Mouse (Mus musculus) forelimb bud, embryonic 11.5 days (tissue): ENCODE data around the gene AC131692.1.

Source experiments
- DNase-seq: peaks from one replicate; pipeline ENCODE4 v3.0.0-alpha.2; 2012; ENCODE audit warnings: low read depth, low spot score

The AC131692.1 gene

DNA sequence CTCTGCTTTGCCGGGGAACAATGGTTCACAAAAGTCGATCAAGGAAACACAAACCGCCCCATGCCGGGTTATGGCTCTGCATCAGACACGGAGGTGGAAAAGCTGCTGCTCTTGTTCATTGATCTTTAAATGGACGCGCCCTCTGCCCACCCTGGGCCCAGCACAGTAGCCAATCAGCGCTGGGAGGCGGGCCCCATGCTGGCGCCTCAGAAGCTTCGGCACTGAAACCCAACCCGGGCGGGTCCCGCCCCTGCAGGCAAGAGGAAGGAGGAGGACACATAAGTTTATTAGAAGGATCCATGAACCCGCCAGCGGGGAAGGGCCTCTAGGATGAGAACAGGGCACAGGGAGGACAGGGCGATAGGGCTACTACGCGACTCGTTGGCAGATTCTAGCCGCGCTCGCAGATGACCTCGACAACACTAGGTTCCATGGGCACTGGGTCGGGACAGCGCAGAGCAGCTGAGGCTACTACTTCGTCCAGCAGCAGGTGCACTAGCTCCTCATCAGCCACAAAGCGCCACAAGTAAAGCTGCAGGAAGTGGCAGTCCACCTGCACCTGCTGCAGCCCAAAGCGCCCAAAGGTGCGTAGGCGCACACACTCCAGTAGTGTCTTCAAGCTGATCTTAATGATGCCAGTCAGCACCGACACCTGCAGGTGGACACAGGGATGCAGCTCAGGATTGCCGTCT is 26.3 kb upstream of the AC131692.1 start, which contains the start of gene Tm7sf2:
TSS of gene Tm7sf2 (minus strand) at position 650 of the 692 bp plus-strand sequence.
- peak; percentile 86 for DNase-seq

GRCm38 (mm10) chr19:6068951-6069350 is 25.3 kb upstream of the AC131692.1 start:
- no peak for DNase-seq

- DNase-seq, result no peak
Observed at GRCm38 (mm10) chr19:6069851-6070250, 24.4 kb upstream of the AC131692.1 start.

GRCm38 (mm10) chr19:6070571-6071250 is 23.5 kb upstream of the AC131692.1 start:
- DNase-seq, result no peak

GRCm38 (mm10) chr19:6071261-6071660 is 23.0 kb upstream of the AC131692.1 start:
- DNase-seq, result no peak

GRCm38 (mm10) chr19:6073889-6074288 is 20.3 kb upstream of the AC131692.1 start:
- DNase-seq, result no peak

- DNase-seq, result peak; percentile 87
Observed at GRCm38 (mm10) chr19:6076564-6077393, 17.4 kb upstream of the AC131692.1 start, which contains the start of gene Vps51. Vps51 (minus strand) TSS chr19:6077231.

DNA sequence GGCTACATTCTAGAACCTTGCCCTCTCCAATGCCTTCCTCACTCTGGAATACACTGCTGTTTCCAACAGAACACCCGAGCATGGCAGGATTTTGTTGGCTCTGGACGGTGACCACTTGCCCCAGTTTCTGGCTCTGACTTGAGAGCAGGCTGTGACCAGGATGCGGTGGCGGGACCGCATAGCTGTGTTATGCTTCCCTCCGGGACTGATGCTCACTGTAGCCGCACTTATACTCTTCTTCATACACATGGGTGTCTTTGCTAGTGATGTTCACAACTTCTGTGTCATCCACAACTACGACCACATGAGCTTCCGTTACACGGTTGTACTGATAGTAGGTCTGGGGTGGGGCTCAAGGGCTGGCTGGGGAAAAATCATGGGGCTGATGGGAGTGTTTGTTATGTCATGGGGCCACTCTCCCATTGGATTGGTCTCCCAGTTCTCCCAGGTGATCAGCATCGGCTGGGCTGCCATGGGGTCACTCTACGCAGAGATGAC is 14.2 kb upstream of the AC131692.1 start, which contains the start of gene Tmem262:
TSS of gene Tmem262 (plus strand) at position 51 of the 498 bp plus-strand sequence.
- no peak for DNase-seq

DNA sequence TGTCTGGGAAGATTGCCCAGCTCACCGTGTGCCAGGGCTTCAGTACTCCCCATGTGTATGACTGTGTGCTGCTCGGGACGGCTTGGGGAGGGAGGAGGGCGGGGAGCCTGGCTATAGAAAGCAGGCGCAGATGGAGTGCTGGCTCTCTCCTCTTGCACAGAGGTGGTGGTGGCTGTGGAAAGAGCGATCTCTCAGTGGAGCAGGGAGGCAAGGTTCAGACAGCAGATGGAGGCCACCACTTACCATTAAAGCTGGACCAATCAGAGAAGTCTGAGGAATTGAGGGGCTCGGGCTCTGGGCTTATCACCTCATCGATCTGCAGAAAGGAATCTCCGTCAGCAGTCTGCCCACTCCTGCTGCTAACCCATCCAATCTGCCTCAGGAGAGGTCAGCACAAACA is 12.1 kb upstream of the AC131692.1 start, which contains the start of gene Gm28374:
TSS of gene Gm28374 (minus strand) at position 101 of the 400 bp plus-strand sequence.
- DNase-seq, result no peak

GRCm38 (mm10) chr19:6084478-6085248 is 9.6 kb upstream of the AC131692.1 start, which contains the start of the genes Zfpl1 and Cdca5:
Zfpl1 (minus strand) TSS chr19:6084956.
Cdca5 (plus strand) TSS chr19:6084983.
- peak; percentile 99 for DNase-seq

GRCm38 (mm10) chr19:6085417-6085879 is 8.8 kb upstream of the AC131692.1 start:
- DNase-seq, result peak; percentile 79

- no peak for DNase-seq
Observed at GRCm38 (mm10) chr19:6088841-6089240, 5.4 kb upstream of the AC131692.1 start.

- no peak for DNase-seq
Observed at GRCm38 (mm10) chr19:6097847-6098246, 3.6 kb downstream of the AC131692.1 start.

- DNase-seq, result no peak
Observed at GRCm38 (mm10) chr19:6101186-6101585, 7.0 kb downstream of the AC131692.1 start.

DNA sequence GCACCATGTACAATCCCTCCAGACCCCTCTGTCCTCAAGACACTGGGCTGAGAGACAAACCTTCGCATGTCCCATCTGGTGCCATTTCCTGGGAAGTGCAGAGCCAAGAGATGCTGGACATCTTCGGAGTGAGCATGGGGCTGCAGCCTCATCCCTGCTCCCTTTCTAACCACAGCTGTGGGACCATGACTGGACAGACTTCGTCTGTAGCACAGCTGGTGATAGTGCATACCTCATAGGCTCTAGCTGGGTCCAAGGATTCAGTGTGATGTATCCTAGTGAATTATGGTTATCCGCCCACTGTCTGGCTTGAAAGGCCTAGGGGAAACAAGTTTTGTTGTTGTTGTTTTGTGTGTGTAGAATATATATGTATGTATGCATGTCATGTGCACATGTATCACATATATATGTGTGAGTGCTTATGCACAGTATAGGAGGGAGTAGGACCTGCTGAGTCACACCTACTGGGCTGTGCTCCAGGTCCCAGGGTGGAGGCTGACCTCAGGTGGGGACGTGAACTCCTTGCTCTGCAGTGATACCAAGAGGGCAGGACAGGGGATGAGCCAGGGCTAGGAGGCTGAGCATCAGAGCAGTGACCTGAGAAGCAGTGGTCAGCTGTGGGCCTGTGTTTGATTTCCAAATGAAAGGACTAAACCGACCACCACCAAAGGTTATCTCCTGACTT is 8.1 kb downstream of the AC131692.1 start:
- no peak for DNase-seq

DNA sequence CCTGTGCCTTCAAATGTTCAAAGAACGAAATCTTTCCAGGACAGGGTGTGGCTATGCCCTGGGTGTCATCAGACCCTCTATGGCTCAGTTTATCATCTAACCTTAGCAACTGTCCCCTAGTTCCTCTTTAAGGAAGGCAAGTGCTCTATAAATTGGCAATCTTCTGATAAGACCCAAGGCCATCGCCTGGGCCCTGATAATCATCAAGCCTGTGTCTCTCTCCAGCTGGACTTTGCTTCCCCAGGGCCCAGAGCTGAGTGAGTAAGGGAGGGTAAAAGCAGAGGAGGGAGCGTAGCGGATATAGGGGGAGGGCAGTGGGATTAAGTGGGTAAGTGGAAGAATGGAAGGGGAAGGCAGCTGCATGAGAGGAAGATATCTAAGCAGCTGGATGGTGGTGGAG is 10.3 kb downstream of the AC131692.1 start:
- no peak for DNase-seq

- no peak for DNase-seq
Observed at GRCm38 (mm10) chr19:6105586-6105985, 11.4 kb downstream of the AC131692.1 start, which contains the start of gene Naaladl1. Naaladl1 (plus strand) TSS chr19:6105782.

GRCm38 (mm10) chr19:6113116-6113515 is 18.9 kb downstream of the AC131692.1 start:
- no peak for DNase-seq

DNA sequence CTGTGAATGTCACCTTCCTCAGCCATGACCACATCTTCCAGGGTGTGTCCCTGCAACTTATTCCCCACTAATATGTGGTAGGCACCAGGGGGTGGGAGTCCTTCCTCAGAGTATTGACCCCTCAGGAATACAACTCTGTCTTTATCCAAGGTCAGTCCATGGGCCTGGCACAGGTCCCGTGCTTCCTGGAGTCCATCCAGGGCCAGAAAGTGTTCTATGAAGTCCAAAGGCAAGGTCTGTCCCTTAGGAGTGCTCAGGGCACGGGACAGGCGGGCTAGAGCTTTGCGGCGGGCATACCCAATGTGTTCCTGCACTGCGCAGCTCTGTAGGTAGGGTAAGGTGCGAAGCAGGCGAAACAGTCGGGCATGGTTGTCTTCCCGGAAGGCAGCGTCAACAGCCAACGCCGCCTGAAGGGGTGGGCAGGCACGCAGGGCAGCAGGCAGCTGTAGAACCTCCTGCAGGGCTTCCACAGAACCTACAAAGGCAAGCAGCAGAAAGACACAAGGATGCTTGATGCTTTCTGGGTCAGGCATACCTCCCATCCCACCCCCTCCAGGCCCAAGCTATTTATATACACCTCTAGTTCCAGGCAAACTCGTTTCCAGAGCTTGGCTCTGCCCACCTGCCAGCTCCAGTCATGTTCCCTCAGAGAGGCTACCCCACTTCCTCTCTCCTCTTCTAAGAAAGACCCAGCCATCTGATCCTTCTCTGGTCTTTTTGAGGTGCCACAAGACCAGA is 22.1 kb downstream of the AC131692.1 start:
- DNase-seq, result no peak
